Mouse (Mus musculus) macrophage (primary cell): ENCODE measurements around the gene Bsg. TPM values are rescaled to one million over a fixed set of nuclear protein-coding genes. Genes with fewer than 3 reads are reported as not detected.
"Not testable (repeated sequence)": the region's sequence is repeated elsewhere in the genome, so short reads cannot be mapped to it uniquely, and the experiment has no call there.

Experiments used
- H3K27ac ChIP-seq: fragments of 350-480 bp; formaldehyde crosslinking; 2 replicates; pipeline ENCODE4 v1.9.0; 2021
- H3K36me3 ChIP-seq: fragments of 350-480 bp; formaldehyde crosslinking; 2 replicates; pipeline ENCODE4 v1.9.0; 2021; ENCODE audit errors: inconsistent target
- H3K4me3 ChIP-seq: fragments of 350-480 bp; formaldehyde crosslinking; 2 replicates; pipeline ENCODE4 v1.9.0; 2021; ENCODE audit errors: inconsistent target
- H3K79me2 ChIP-seq: fragments of 350-480 bp; formaldehyde crosslinking; 2 replicates; pipeline ENCODE4 v1.9.0; 2021; ENCODE audit errors: inconsistent target
- WGBS: methylation state at CpG from one replicate; pipeline ENCODE4 v1.1.7; 2026; ENCODE audit warnings: inconsistent platforms; ENCODE audit not compliant: missing documents; 5-methylcytosine and 5-hydroxymethylcytosine counted together
- polyA plus RNA-seq: library from polyadenylated mRNA; stranded (reverse); fragments of 250-400 nt; gene quantifications from 3 replicates; pipeline ENCODE4 v1.2.4, GENCODE M21; 2018; ENCODE audit warnings: inconsistent platforms

The Bsg gene
- polyA plus RNA-seq, 1 experiment from 2014 or later: 456 TPM

GRCm38 (mm10) chr10:79745898-79746773 is 41.8 kb downstream of the Bsg start, which contains the start of gene Polrmt:
TSS of gene Polrmt (minus strand) at chr10:79746581.
- H3K36me3 ChIP-seq: peaks cover 19% of the 10 kb centered on the region; the same call in 1 of the 2 replicates
- peak within 1 kb of the TSS; percentile 22; the same call in 1 of the 2 replicates for H3K27ac ChIP-seq
- WGBS: 3% methylated on average over 38 of the region's 38 CpGs
- H3K4me3 ChIP-seq: peak within 1 kb of the TSS; percentile 71
- H3K79me2 ChIP-seq: peaks cover 7% of the 10 kb centered on the region; the same call in 1 of the 2 replicates

- H3K27ac ChIP-seq: peak overlapping the region; percentile 22; the same call in 1 of the 2 replicates
- H3K79me2 ChIP-seq: peaks cover 7% of the 10 kb centered on the region; the same call in 1 of the 2 replicates
- H3K36me3 ChIP-seq: peaks cover 13% of the 10 kb centered on the region; the same call in 1 of the 2 replicates
- H3K4me3 ChIP-seq: no peak overlapping the region; the same call in 1 of the 2 replicates
- 24% methylated on average over 6 of the region's 6 CpGs for WGBS
Measured at GRCm38 (mm10) chr10:79746774-79747151, 42.5 kb downstream of the Bsg start.

- H3K4me3 ChIP-seq: no peak overlapping the region
- no peak overlapping the region for H3K27ac ChIP-seq
- H3K36me3 ChIP-seq: peaks cover 8% of the 10 kb centered on the region; the same call in 1 of the 2 replicates
- WGBS: 95% methylated on average over 5 of the region's 6 CpGs
- H3K79me2 ChIP-seq: peaks cover 7% of the 10 kb centered on the region; the same call in 1 of the 2 replicates
Measured at GRCm38 (mm10) chr10:79748496-79748895, 44.2 kb downstream of the Bsg start.

- H3K4me3 ChIP-seq: no peak within 1 kb of the TSS
- 13% methylated on average over 36 of the region's 36 CpGs for WGBS
- no peaks in the 10 kb centered on the region for H3K79me2 ChIP-seq
Measured at GRCm38 (mm10) chr10:79754856-79755516, 50.7 kb downstream of the Bsg start, which contains the start of gene Fgf22. TSS of gene Fgf22 (plus strand) at chr10:79755076.

GRCm38 (mm10) chr10:79755854-79756253 is 51.6 kb downstream of the Bsg start:
- no peaks in the 10 kb centered on the region for H3K79me2 ChIP-seq
- H3K36me3 ChIP-seq: peaks cover 17% of the 10 kb centered on the region; the same call in 1 of the 2 replicates
- H3K4me3 ChIP-seq: no peak overlapping the region
- H3K27ac ChIP-seq: no peak overlapping the region
- 95% methylated on average over 3 of the region's 3 CpGs for WGBS

More at GRCm38 (mm10) chr10:79754856-79755516, 50.7 kb downstream of the Bsg start, which contains the start of gene Fgf22:
- H3K27ac ChIP-seq: no peak within 1 kb of the TSS
- peaks cover 8% of the 10 kb centered on the region; the same call in 1 of the 2 replicates for H3K36me3 ChIP-seq

- WGBS: 94% methylated on average over 24 of the region's 24 CpGs
- Histone ChIP-seq H3K36me3 (peaks cover 23% of the 10 kb centered on the region; the same call in 1 of the 2 replicates), H3K4me3 (no peak overlapping the region)
Measured at GRCm38 (mm10) chr10:79756660-79757059, 52.4 kb downstream of the Bsg start.

GRCm38 (mm10) chr10:79759675-79760074 is 55.4 kb downstream of the Bsg start:
- WGBS: 100% methylated on average over 1 of the region's 1 CpGs
- H3K4me3 ChIP-seq, H3K27ac ChIP-seq: not testable (repeated sequence)
- peaks cover 25% of the 10 kb centered on the region; the same call in 1 of the 2 replicates for H3K36me3 ChIP-seq
- peaks cover 26% of the 10 kb centered on the region for H3K79me2 ChIP-seq

More at GRCm38 (mm10) chr10:79756660-79757059, 52.4 kb downstream of the Bsg start:
- no peak overlapping the region for H3K27ac ChIP-seq
- no peaks in the 10 kb centered on the region for H3K79me2 ChIP-seq

GRCm38 (mm10) chr10:79760603-79761143 is 56.4 kb downstream of the Bsg start:
- Histone ChIP-seq H3K79me2 (peaks cover 36% of the 10 kb centered on the region), H3K4me3 (no peak overlapping the region), H3K27ac (no peak overlapping the region), H3K36me3 (peaks cover 25% of the 10 kb centered on the region; the same call in 1 of the 2 replicates)
- 90% methylated on average over 11 of the region's 11 CpGs for WGBS

Other genes starting within 250 kb of the Bsg start
- not detected in 3 replicates for gene Vmn2r83, start 235.8 kb upstream of the Bsg start, polyA plus RNA-seq
- 5.9 to 18.3 TPM (median 17.5 TPM) in 3 replicates for gene Plpp2, start 170.7 kb upstream of the Bsg start, polyA plus RNA-seq
- gene Mier2, start 149.3 kb upstream of the Bsg start, polyA plus RNA-seq: 4.8 to 16.5 TPM (median 12.6 TPM) in 3 replicates
- gene Theg, start 117.2 kb upstream of the Bsg start, polyA plus RNA-seq: not detected in 3 replicates
- gene C2cd4c, start 90.5 kb upstream of the Bsg start, polyA plus RNA-seq: not detected in 3 replicates
- gene Shc2, start 66.6 kb upstream of the Bsg start, polyA plus RNA-seq: 0.15 to 0.53 TPM (median 0.38 TPM) in 3 replicates
- gene Odf3l2, start 58.8 kb upstream of the Bsg start, polyA plus RNA-seq: not detected in 3 replicates
- gene Madcam1, start 39.9 kb upstream of the Bsg start, polyA plus RNA-seq: not detected in 3 replicates
- gene Tpgs1, start 35.1 kb upstream of the Bsg start, polyA plus RNA-seq: 10.4 to 41.3 TPM (median 25.9 TPM) in 3 replicates
- gene Cdc34, start 22.3 kb upstream of the Bsg start, polyA plus RNA-seq: 78.9 to 136 TPM (median 128 TPM) in 3 replicates
- 0.30 TPM in 1 of 3 replicates, not detected in the others for gene Gzmm, start 15.5 kb upstream of the Bsg start, polyA plus RNA-seq
- 0.30 to 1.6 TPM (median 0.40 TPM) in 3 replicates for gene Hcn2, start 12.1 kb downstream of the Bsg start, polyA plus RNA-seq
- 11.4 to 13.9 TPM (median 11.7 TPM) in 3 replicates for gene Polrmt, start 42.1 kb downstream of the Bsg start, polyA plus RNA-seq
- not detected in 3 replicates for gene Fgf22, start 50.6 kb downstream of the Bsg start, polyA plus RNA-seq
- gene Rnf126, start 62.5 kb downstream of the Bsg start, polyA plus RNA-seq: 20.1 to 34.6 TPM (median 21.2 TPM) in 3 replicates
- 0.12 to 0.67 TPM (median 0.47 TPM) in 3 replicates for gene Fstl3, start 72.8 kb downstream of the Bsg start, polyA plus RNA-seq
- gene Prss57, start 86.5 kb downstream of the Bsg start, polyA plus RNA-seq: not detected in 3 replicates
- gene Palm, start 89.1 kb downstream of the Bsg start, polyA plus RNA-seq: 1.3 to 1.9 TPM (median 1.8 TPM) in 3 replicates
- gene Misp, start 116.5 kb downstream of the Bsg start, polyA plus RNA-seq: 0.23 to 0.95 TPM (median 0.93 TPM) in 3 replicates
- 119 to 188 TPM (median 143 TPM) in 3 replicates for gene Ptbp1, start 149.9 kb downstream of the Bsg start, polyA plus RNA-seq
- 0.96 to 1.6 TPM (median 1.2 TPM) in 3 replicates for gene Prtn3, start 170.0 kb downstream of the Bsg start, polyA plus RNA-seq
- gene Plppr3, start 170.1 kb downstream of the Bsg start, polyA plus RNA-seq: 0.64 to 2.5 TPM (median 1.0 TPM) in 3 replicates
- gene Elane, start 181.8 kb downstream of the Bsg start, polyA plus RNA-seq: 0.67 to 0.89 TPM in 2 of 3 replicates, not detected in the other
- gene Cfd, start 186.4 kb downstream of the Bsg start, polyA plus RNA-seq: not detected in 3 replicates
- 10.6 to 18.8 TPM (median 16.5 TPM) in 3 replicates for gene Med16, start 204.4 kb downstream of the Bsg start, polyA plus RNA-seq
- gene Gm26602, start 206.4 kb downstream of the Bsg start, polyA plus RNA-seq: 5.7 TPM in 1 of 3 replicates, not detected in the others
- 0.27 to 0.89 TPM (median 0.30 TPM) in 3 replicates for gene Kiss1r, start 212.5 kb downstream of the Bsg start, polyA plus RNA-seq
- 41.6 to 61.5 TPM (median 54.4 TPM) in 3 replicates for gene R3hdm4, start 216.7 kb downstream of the Bsg start, polyA plus RNA-seq
- 13.8 to 37.4 TPM (median 29.1 TPM) in 3 replicates for gene Arid3a, start 222.6 kb downstream of the Bsg start, polyA plus RNA-seq